Mouse (Mus musculus) frontal cortex, postnatal 14 days (tissue): ENCODE measurements around the gene Sin3b.

Experiments used
- DNase-seq, 2 experiments: peaks; one replicate each; pipeline ENCODE4 v3.0.0; 2022; ENCODE audit warnings: low spot score in 2 of 2

Gene Sin3b

DNA sequence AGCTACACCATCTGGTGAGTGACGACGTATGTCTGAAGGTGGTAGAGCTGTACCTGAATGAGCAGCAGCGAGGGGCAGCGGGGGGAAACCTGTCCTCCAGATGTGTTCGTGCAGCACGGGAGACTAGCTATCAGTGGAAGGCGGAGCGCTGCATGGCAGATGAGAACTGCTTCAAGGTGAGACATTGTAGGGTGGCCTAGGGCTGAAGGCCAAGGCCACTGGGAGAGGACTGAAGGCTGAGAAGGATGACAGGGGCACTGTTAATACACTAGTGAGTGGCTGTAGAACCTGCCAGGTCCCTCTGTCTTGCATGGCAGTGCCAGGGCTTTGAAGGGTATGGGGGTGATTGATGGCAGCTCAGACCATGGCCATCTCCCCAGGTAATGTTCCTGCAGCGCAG lies 30.1 kb downstream of the Sin3b start:
- peak in 1 of 2 experiments; percentile 3 for DNase-seq

DNA sequence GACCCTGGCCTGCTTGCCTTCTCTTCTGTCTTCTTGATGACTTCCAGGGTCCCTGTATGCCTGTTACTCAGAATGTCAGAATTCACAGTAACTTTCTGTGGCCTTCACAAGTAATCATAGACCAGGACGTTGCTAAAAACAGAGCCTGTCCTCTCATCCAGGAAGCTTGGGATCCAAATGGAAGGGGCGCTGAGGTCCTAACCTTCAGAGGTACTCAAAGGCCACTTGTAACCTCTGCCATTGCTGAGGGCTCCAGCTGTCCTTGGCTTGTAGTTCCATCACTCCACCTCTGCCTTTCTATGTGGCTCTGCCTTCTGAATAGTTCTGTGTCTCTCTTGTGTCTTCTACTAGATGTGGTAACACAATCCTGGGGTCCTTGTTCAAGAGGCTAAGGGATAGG lies 30.7 kb downstream of the Sin3b start:
- no peak for DNase-seq

- DNase-seq = peak in 1 of 2 experiments; percentile 1
These were observed 32.9 kb downstream of the Sin3b start for GRCm38 (mm10) chr8:72756031-72756430.

GRCm38 (mm10) chr8:72756771-72757390 lies 33.8 kb downstream of the Sin3b start:
- peak; percentile 3 to 4 for DNase-seq

GRCm38 (mm10) chr8:72757426-72758195 lies 34.5 kb downstream of the Sin3b start:
- DNase-seq = peak; percentile 2 to 3

GRCm38 (mm10) chr8:72758310-72758709 lies 35.2 kb downstream of the Sin3b start:
- peak in 1 of 2 experiments; percentile 2 for DNase-seq

- DNase-seq = no peak
These were observed 37.1 kb downstream of the Sin3b start for GRCm38 (mm10) chr8:72760216-72760615.

DNA sequence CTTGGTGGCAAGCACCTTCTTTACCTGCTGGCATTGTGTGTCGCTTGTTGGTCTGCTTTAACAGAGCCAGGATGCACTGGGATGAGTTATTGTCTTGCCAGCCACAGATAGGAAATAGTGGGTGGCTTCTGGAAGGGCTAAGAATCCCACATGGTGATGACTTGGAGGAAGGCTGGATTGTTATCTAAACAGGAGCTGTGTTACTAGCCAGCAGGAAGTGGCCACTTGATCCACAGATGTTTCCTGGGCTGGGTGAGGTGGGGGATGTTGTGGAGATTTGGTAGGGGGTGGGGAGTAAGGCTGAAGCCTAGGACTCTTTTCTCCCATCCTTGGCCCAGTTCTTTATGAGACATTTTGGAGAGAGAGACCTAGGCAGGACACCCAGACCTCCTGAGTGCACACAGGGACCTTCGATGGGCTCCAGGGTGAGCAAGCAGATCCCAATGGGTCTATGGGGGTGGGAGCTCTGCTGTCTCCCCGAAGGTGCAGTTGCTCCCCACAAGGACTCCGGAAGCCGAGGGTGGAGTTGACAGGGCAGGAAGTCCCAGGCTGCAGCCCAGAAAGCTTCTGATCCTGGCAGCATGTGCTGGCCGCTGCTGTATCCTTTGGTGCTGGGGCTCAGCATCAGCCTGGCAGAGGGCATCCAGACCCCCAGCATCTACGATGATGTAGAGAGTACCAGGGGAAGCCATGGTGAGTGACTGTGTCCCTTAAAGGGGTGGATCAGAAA lies 38.4 kb downstream of the Sin3b start, which contains the start of gene F2rl3:
Gene F2rl3 (plus strand): TSS at position 559 of the 730 bp plus-strand sequence.
- DNase-seq = no peak

DNA sequence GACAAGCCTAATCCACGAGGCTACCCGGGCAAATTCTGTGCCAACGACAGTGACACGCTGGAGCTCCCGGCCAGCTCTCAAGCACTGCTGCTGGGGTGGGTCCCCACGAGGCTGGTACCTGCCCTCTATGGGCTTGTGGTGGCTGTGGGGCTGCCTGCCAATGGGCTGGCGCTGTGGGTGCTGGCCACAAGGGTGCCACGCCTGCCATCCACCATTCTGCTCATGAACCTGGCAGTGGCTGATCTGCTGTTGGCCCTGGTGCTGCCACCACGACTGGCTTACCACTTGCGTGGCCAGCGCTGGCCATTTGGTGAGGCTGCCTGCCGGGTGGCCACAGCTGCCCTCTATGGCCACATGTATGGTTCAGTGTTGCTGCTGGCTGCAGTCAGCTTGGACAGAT lies 39.2 kb downstream of the Sin3b start:
- peak in 1 of 2 experiments; percentile 1 for DNase-seq

- no peak for DNase-seq
These were observed 42.6 kb downstream of the Sin3b start for GRCm38 (mm10) chr8:72765696-72766095.

DNA sequence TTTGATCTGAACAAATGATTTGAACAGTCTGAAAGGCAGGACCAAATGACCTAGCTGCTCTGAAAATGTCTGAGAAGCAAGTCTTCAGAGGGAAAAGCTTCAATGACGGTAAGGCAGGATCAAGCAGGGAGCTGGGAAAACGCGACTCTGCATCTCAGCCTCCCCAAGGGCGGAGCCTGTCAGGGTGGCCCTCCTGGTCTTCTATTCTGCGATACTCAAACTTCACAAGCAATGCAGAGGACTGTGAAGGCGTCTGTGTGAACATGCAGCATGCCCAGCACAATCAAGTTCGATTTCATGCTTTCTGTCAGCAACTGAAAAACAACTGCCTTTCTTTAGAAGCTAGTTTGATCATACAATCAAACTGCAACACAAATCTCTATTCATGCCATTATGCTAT lies 43.7 kb downstream of the Sin3b start:
- no peak for DNase-seq

GRCm38 (mm10) chr8:72777797-72778196 lies 54.7 kb downstream of the Sin3b start:
- DNase-seq = no peak

DNA sequence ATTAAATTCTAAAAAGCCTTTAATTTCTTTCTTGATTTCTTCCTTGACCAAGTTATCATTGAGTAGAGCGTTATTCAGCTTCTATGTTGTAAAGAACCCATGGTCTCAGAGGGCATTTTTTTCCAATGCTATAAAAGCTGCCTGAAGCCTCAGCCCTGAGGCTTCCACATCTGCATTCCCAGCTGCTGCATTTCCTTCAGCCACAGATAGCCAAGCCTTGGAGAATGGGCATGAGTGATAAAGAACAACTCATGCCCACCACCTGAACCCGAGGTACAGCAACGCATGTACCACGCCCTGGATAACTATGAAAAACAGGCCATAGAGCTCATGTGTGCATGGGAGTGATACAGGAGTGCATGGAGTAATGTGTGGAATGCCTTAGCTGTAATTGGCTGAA lies 57.6 kb downstream of the Sin3b start:
- no peak for DNase-seq

DNA sequence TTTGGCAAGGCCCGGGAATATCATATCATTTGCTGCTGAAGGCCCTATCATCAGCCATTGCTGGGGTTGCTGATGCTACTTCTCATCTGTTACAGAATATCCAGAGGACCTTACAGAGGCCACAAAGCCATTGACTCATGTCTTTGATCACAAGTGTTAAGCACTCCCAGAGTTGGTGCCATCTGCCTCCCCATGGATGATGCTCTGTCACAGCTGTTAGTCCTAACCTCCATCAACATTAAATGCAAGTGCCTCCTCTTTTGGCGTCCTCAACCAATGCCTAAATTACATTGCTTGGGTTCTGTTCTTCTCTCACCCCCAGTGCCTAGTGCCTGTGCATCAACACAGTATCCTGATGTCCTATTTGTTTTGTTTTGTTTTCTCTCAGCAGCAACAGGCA lies 78.5 kb downstream of the Sin3b start:
- DNase-seq = no peak
